Comparison of ENCODE assay signal across 10 mouse cellular contexts in genomic region chr2:68563331-68563730, GRCm38 (mm10). TPM values are rescaled to one million over a fixed set of nuclear protein-coding genes. Genes with fewer than 3 reads are reported as not detected.
DNase-seq lines count a peak whose midpoint lies in the region; ATAC-seq and TF ChIP-seq lines count a peak whose summit lies in the region.
"Had no signal": no experiment of that assay in that cellular context is flagged by ENCODE, and none has a peak within 500 bp of the region (broad histone marks: within the 10 kb centered on the region; RNA-seq: fewer than 3 reads in every experiment).

No protein-coding gene starts in this region.

- peaks cover 55% of the 10 kb centered on the region for H3K9me3 ChIP-seq in CH12.LX (replicated peaks; ENCODE audit: low read length)
- H3K9me3 ChIP-seq: embryonic facial prominence, embryonic 15.5 days; limb, embryonic 13.5 days had no signal

- TF ChIP-seq CTCF in CH12.LX (conservative IDR thresholded peaks at IDR 0.05 in 1 of 2, IDR thresholded peaks at IDR 0.05 in 1 of 2; ENCODE audit: low read depth in 2 of 2, low read length in 2 of 2) = peak in 1 of 2 experiments; percentile 40; a peak in 2 of 4 replicates

- H3K27ac ChIP-seq in CH12.LX (ENCODE audit: insufficient read depth, low read depth) = no peak overlapping the region
- H3K27ac ChIP-seq: embryonic facial prominence, embryonic 15.5 days; limb, embryonic 13.5 days had no signal

- H3K4me3 ChIP-seq in CH12.LX (replicated peaks in 1 of 3; ENCODE audit: low read depth in 2 of 3, low read length in 2 of 3, poor library complexity in 1 of 3) = no peak overlapping the region
- H3K4me3 ChIP-seq: embryonic facial prominence, embryonic 15.5 days; limb, embryonic 13.5 days had no signal

- H3K4me2 ChIP-seq in CH12.LX (ENCODE audit: insufficient read depth, low read depth, poor library complexity, severe bottlenecking) = no peak overlapping the region
- H3K4me2 ChIP-seq: embryonic facial prominence, embryonic 15.5 days; limb, embryonic 13.5 days had no signal

- no peak for TF ChIP-seq EP300 in CH12.LX (IDR thresholded peaks at IDR 0.05; ENCODE audit: low read length)

- DNase-seq in left cerebral cortex, adult 11 months (ENCODE audit: low spot score) = peak; percentile 16
- no peak for DNase-seq in left cerebral cortex, adult 8-10 months (ENCODE audit: low spot score in 2 of 2)
- no peak for DNase-seq in CH12.LX (ENCODE audit: extremely low read depth)
- DNase-seq in c-Kit-positive CD71-negative TER-119-negative erythroid progenitor cells, embryonic 14.5 days (ENCODE audit: low read depth) = peak; percentile 26
- peak; percentile 58 for DNase-seq in layer of hippocampus, adult 11-12 months (ENCODE audit: low spot score)
- DNase-seq in naive thymus-derived CD4-positive, alpha-beta T cell, adult 2 months (ENCODE audit: low read depth) = peak; percentile 54
- DNase-seq in gastrocnemius, postnatal 36 days = no peak

- intact Hi-C loops in gastrocnemius, postnatal 36 days (cut with DNase I) = loop anchor here (5.0 to 10.0 kb wide), 2 partner anchors 194 to 871 kb away; no protein-coding TSS in a partner anchor

- no peaks in the 10 kb centered on the region for H3K4me1 ChIP-seq in CH12.LX (ENCODE audit: control insufficient read depth in 1 of 2, insufficient read depth in 2 of 2)
- H3K4me1 ChIP-seq: embryonic facial prominence, embryonic 15.5 days; limb, embryonic 13.5 days had no signal

- no peak for TF ChIP-seq POLR2A in CH12.LX (IDR thresholded peaks at IDR 0.05; ENCODE audit: low read depth, low read length)

- H3K79me2 ChIP-seq in CH12.LX (replicated peaks; ENCODE audit: control insufficient read depth, extremely low read depth, insufficient read depth, poor library complexity, severe bottlenecking) = no peaks in the 10 kb centered on the region

- in situ Hi-C loops in CH12.LX (cut with MboI; ENCODE audit: low pct_ligation_motif_present, low pct_unique_long_range_greater_than_20kb, low sequenced_read_pairs) = no loop called here

- peak; percentile 24 for TF ChIP-seq RAD21 in CH12.LX (IDR thresholded peaks at IDR 0.05; ENCODE audit: low read depth, low read length)

- H3K27me3 ChIP-seq in CH12.LX (replicated peaks) = no peaks in the 10 kb centered on the region
- H3K27me3 ChIP-seq: embryonic facial prominence, embryonic 15.5 days; limb, embryonic 13.5 days had no signal

- dilution Hi-C loops in CH12.LX (cut with MboI; ENCODE audit: extremely low pct_ligation_motif_present, extremely low pct_unique_long_range_greater_than_20kb, low sequenced_read_pairs) = no loop called here

- H3K9ac ChIP-seq in CH12.LX (ENCODE audit: insufficient read depth, low read depth) = no peak overlapping the region
- H3K9ac ChIP-seq: embryonic facial prominence, embryonic 15.5 days; limb, embryonic 13.5 days had no signal

- H3K36me3 ChIP-seq in CH12.LX (replicated peaks in 1 of 2; ENCODE audit: control insufficient read depth in 1 of 2, insufficient read depth in 1 of 2, low read length in 1 of 2) = no peaks in the 10 kb centered on the region
- H3K36me3 ChIP-seq: embryonic facial prominence, embryonic 15.5 days; limb, embryonic 13.5 days had no signal

- peak; percentile 78 for ATAC-seq in granulocyte monocyte progenitor cell, adult 5-6 weeks (replicated peaks; ENCODE audit: poor library complexity, severe bottlenecking)

TF ChIP-seq in CH12.LX, 34 proteins besides CTCF, POLR2A, EP300 and RAD21:
- TF ChIP-seq UBTF (IDR thresholded peaks at IDR 0.05; ENCODE audit: low read depth, low read length) (no peak), GABPA (IDR thresholded peaks at IDR 0.05; ENCODE audit: insufficient replicate concordance, low read depth, low read length) (no peak), ETS1 (conservative IDR thresholded peaks at IDR 0.05; ENCODE audit: low read depth, low read length) (no peak), SMC3 (IDR thresholded peaks at IDR 0.05; ENCODE audit: low read depth, low read length) (no peak; the same call in 1 of the 2 replicates), POLR2AphosphoS2 (IDR thresholded peaks at IDR 0.05; ENCODE audit: low read depth, low read length) (no peak), ZMIZ1 (IDR thresholded peaks at IDR 0.05; ENCODE audit: low read depth, low read length) (no peak), CHD2 (IDR thresholded peaks at IDR 0.05; ENCODE audit: low read length) (no peak), ELF1 (IDR thresholded peaks at IDR 0.05; ENCODE audit: low read depth, low read length) (no peak), ZNF384 (IDR thresholded peaks at IDR 0.05; ENCODE audit: low read depth, low read length) (no peak), JUN (IDR thresholded peaks at IDR 0.05; ENCODE audit: insufficient read depth, low read depth, low read length) (no peak), NELFE (IDR thresholded peaks at IDR 0.05; ENCODE audit: low read depth, low read length) (no peak), NRF1 (IDR thresholded peaks at IDR 0.05; ENCODE audit: low read depth, low read length) (no peak), MYC (IDR thresholded peaks at IDR 0.05; ENCODE audit: low read depth, low read length) (no peak), TCF12 (IDR thresholded peaks at IDR 0.05; ENCODE audit: low read depth, low read length) (no peak), USF2 (conservative IDR thresholded peaks at IDR 0.05; ENCODE audit: low read depth, low read length) (no peak), SIN3A (IDR thresholded peaks at IDR 0.05; ENCODE audit: low read length) (no peak)

RNA-seq across cellular contexts. Expression of gene 4933409G03Rik, which starts 18.9 kb away (rescaled TPM):
- total RNA-seq in left cerebral cortex, adult 8-10 months (2022) = not detected
- total RNA-seq in CH12.LX (2012; rRNA removed) = not detected in 2 replicates
- not detected in 2 replicates for total RNA-seq in CH12.LX (2014; rRNA removed)
- polyA plus RNA-seq in CH12.LX (2012; ENCODE audit: insufficient read length, low read depth) = not detected in 2 replicates
- total RNA-seq in granulocyte monocyte progenitor cell, adult 5-6 weeks (2014; fragmentation: Nextera tagmentation) = not detected in 2 replicates
- not detected in 2 replicates for total RNA-seq in granulocyte monocyte progenitor cell, adult 5-6 weeks (2017)
- not detected for total RNA-seq in gastrocnemius, postnatal 36 days (2021)
- polyA plus RNA-seq: embryonic facial prominence, embryonic 15.5 days; limb, embryonic 13.5 days had no signal

Comparison
In these comparisons a context has a peak if more than half of its experiments do, and no peak if none do; other contexts are left out.
1. DNase-seq: peak in left cerebral cortex, adult 11 months (single experiment), c-Kit-positive CD71-negative TER-119-negative erythroid progenitor cells, embryonic 14.5 days (single experiment), layer of hippocampus, adult 11-12 months (single experiment) and naive thymus-derived CD4-positive, alpha-beta T cell, adult 2 months (single experiment); none in left cerebral cortex, adult 8-10 months (0 of 2), CH12.LX (single experiment) and gastrocnemius, postnatal 36 days (0 of 2).